Mouse (Mus musculus) neural tube, embryonic 14.5 days (tissue): ENCODE measurements around the gene Spock1. TPM values are rescaled to one million over a fixed set of nuclear protein-coding genes. Genes with fewer than 3 reads are reported as not detected.

Experiments
- ATAC-seq: fragments of 200-750 bp; cut with Nextera tagmentation; 2 replicates; pipeline ENCODE4 v1.8.0; 2017; ENCODE audit warnings: low read depth, mild to moderate bottlenecking, moderate TSS enrichment, moderate library complexity
- H3K27ac ChIP-seq: fragments of 300-500 bp; sonication (generic); 2 replicates; pipeline ENCODE4 v1.5.1; 2014; ENCODE audit warnings: low read depth, mild to moderate bottlenecking, control low read depth, low read length, moderate library complexity, mixed read lengths
- H3K27me3 ChIP-seq: fragments of 300-500 bp; sonication (generic); 2 replicates; pipeline ENCODE4 v1.6.1; 2014; ENCODE audit warnings: low read length; ENCODE audit not compliant: control insufficient read depth, insufficient read depth
- H3K36me3 ChIP-seq: fragments of 300-500 bp; sonication (generic); 2 replicates; pipeline ENCODE4 v1.6.1; 2014; ENCODE audit warnings: low read length, mixed read lengths; ENCODE audit not compliant: control insufficient read depth, insufficient read depth
- H3K4me1 ChIP-seq: fragments of 300-500 bp; sonication (generic); 2 replicates; pipeline ENCODE4 v1.6.1; 2014; ENCODE audit warnings: low read length; ENCODE audit not compliant: control insufficient read depth, insufficient read depth
- H3K4me2 ChIP-seq: fragments of 300-500 bp; sonication (generic); 2 replicates; pipeline ENCODE4 v1.6.1; 2014; ENCODE audit warnings: mild to moderate bottlenecking, low read depth, low read length, control low read depth
- H3K4me3 ChIP-seq: fragments of 300-500 bp; sonication (generic); 2 replicates; pipeline ENCODE4 v1.5.1; 2014; ENCODE audit warnings: low read depth, low read length, control low read depth, mixed read lengths
- H3K9ac ChIP-seq: fragments of 300-500 bp; sonication (generic); replicated peaks from 2 replicates; pipeline ENCODE4 v1.6.1; 2014; ENCODE audit warnings: low read depth, mild to moderate bottlenecking, control low read depth, low read length, mixed read lengths
- H3K9me3 ChIP-seq: fragments of 300-500 bp; sonication (generic); 2 replicates; pipeline ENCODE4 v1.6.1; 2016; ENCODE audit warnings: low read length; ENCODE audit not compliant: control insufficient read depth
- WGBS: fragments of 180-500 bp; shearing (Covaris S2); extraction: QIAGEN DNeasy Blood & Tissue Kit; methylation state at CpG from one replicate; pipeline ENCODE4 v1.1.7; 2014; 5-methylcytosine and 5-hydroxymethylcytosine counted together
- polyA plus RNA-seq: library from polyadenylated mRNA; unstranded; fragments of >200 nt; fragmentation: Nextera tagmentation; extraction: Ambion mirVana; gene quantifications from 2 replicates; pipeline ENCODE4 v1.2.1, GENCODE M21; 2014

Spock1 gene
- polyA plus RNA-seq, 1 experiment from 2014 or later: 157 TPM

DNA sequence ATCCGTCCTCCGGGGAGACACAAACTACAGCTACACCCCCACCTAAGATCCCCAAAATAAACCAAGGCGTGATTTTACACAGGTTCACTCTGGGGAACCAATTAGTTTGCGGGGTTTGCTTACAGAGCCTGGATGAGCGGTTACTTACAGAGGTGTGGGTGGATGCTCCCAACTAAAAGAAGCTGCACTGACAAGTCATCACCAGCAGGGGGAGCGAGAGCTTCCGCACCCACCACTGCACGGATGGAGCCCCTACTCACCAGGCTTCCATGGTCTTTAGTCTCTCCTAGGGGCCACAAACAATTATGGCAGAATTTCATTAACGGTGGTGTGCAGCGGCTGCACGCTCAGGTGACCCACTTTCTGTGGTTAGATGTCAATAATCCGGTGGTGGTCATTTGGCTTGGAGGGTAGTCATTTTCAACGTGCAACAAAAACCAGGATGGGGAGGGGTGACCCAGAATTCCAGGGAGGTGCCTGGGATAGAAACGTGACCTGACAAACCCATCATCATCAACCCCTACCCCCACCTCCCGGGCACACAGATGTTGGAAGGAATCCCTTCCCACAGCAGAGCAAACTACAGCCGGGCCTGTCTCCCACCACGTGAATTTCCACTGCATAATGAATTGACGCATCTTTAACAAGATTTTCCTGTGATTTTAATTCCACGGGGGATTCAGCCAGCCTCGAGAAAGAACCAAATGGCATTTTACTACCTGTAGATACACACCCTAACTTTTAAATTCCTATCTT is 186.4 kb downstream of the Spock1 start:
- Histone ChIP-seq H3K27me3 (no peaks in the 10 kb centered on the region), H3K27ac (0 out of 2 replicates have a peak overlapping the region, but pooled peaks have one; percentile 16), H3K36me3 (no peaks in the 10 kb centered on the region), H3K9ac (no peak overlapping the region), H3K4me2 (no peak overlapping the region), H3K9me3 (no peaks in the 10 kb centered on the region), H3K4me3 (no peak overlapping the region), H3K4me1 (peaks cover 19% of the 10 kb centered on the region; the same call in 1 of the 2 replicates)
- peak; percentile 32; the same call in 1 of the 2 replicates for ATAC-seq
- WGBS: 55% methylated on average over 20 of the region's 20 CpGs

GRCm38 (mm10) chr13:57718087-57718486 is 190.0 kb downstream of the Spock1 start:
- Histone ChIP-seq H3K36me3 (no peaks in the 10 kb centered on the region), H3K9me3 (no peaks in the 10 kb centered on the region), H3K27ac (peak overlapping the region; percentile 55; the same call in 1 of the 2 replicates), H3K27me3 (no peaks in the 10 kb centered on the region), H3K4me3 (no peak overlapping the region), H3K4me1 (peaks cover 16% of the 10 kb centered on the region; the same call in 1 of the 2 replicates), H3K9ac (no peak overlapping the region), H3K4me2 (no peak overlapping the region)
- ATAC-seq: no peak; the same call in 1 of the 2 replicates
- 8% methylated on average over 5 of the region's 5 CpGs for WGBS

GRCm38 (mm10) chr13:57712910-57713309 is 195.2 kb downstream of the Spock1 start:
- no peak overlapping the region for H3K9ac ChIP-seq
- no peak overlapping the region for H3K4me2 ChIP-seq
- H3K4me3 ChIP-seq: no peak overlapping the region
- no peak for ATAC-seq
- H3K27ac ChIP-seq: no peak overlapping the region
- WGBS: 84% methylated on average over 4 of the region's 4 CpGs
- H3K4me1 ChIP-seq: peaks cover 4% of the 10 kb centered on the region; the same call in 1 of the 2 replicates
- no peaks in the 10 kb centered on the region for H3K36me3 ChIP-seq
- no peaks in the 10 kb centered on the region for H3K27me3 ChIP-seq
- no peaks in the 10 kb centered on the region for H3K9me3 ChIP-seq

DNA sequence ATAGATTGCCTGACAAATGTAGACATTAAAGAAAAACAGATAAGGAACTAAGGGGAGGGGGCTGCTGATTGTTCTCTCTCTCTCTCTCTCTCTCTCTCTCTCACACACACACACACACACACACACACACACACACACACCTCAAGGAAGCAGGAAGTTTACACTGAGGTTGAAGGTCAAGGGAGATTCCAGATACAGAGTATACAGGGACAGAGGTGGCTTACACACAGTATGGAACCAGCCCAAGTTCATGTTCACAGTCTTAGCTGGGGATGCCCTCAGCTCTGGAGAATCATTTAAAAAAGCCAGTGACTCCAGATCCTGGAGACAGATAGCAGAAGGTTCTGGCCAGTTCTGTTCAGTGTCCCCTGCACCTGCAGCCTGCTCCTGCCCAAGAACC is 199.7 kb downstream of the Spock1 start:
- Histone ChIP-seq H3K36me3 (no peaks in the 10 kb centered on the region), H3K9me3 (no peaks in the 10 kb centered on the region), H3K4me3 (no peak overlapping the region), H3K27ac (0 out of 2 replicates have a peak overlapping the region, but pooled peaks have one; percentile 16), H3K4me1 (no peaks in the 10 kb centered on the region), H3K9ac (no peak overlapping the region), H3K4me2 (no peak overlapping the region), H3K27me3 (no peaks in the 10 kb centered on the region)
- no peak for ATAC-seq

DNA sequence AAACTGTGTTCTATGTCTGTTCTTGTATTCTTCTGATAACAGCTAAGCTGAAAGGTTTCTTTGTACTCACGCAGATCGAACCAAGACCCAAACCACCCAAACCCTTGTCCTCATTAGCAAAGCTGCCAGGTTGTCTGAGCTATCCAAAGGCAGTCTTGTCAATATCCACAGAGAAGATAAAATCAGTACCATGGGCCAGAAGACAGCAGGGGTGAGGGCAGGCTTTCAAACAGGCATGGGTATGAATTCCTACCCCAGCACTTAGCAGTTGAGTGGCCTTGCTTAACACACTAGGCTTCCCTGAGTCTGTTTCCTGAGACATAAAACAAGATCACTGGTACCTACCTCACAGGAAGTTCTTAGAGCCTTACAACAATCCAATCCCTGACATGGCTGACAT is 205.2 kb downstream of the Spock1 start:
- Histone ChIP-seq H3K9ac (no peak overlapping the region), H3K4me1 (peaks cover 4% of the 10 kb centered on the region; the same call in 1 of the 2 replicates), H3K4me3 (no peak overlapping the region), H3K27ac (no peak overlapping the region), H3K36me3 (no peaks in the 10 kb centered on the region), H3K4me2 (no peak overlapping the region), H3K27me3 (no peaks in the 10 kb centered on the region), H3K9me3 (no peaks in the 10 kb centered on the region)
- 90% methylated on average over 2 of the region's 2 CpGs for WGBS
- no peak for ATAC-seq

GRCm38 (mm10) chr13:57696685-57697084 is 211.4 kb downstream of the Spock1 start:
- Histone ChIP-seq H3K4me2 (no peak overlapping the region), H3K4me1 (peaks cover 2% of the 10 kb centered on the region; the same call in 1 of the 2 replicates), H3K36me3 (no peaks in the 10 kb centered on the region), H3K9ac (no peak overlapping the region), H3K27ac (no peak overlapping the region), H3K9me3 (no peaks in the 10 kb centered on the region), H3K27me3 (no peaks in the 10 kb centered on the region), H3K4me3 (no peak overlapping the region)
- WGBS: 71% methylated on average over 5 of the region's 5 CpGs
- ATAC-seq: no peak

DNA sequence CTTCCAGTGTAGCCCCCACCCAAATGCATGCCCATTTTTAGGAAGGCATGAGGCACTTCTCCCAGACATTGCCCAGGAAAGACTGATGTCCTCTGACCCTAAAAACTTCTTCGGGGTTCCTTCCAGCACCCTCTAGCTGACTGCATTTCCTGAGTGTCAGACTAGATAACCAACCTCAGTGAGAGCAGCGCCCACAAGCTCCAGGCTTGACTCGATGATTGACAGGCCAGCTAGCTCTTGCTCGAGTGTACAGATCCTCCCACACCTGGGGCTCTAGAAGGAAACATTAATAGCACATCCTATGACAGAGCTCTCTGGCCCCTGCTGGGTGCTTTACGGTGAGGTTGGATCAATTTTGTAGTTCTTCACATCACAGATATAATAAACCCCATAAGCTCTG is 219.2 kb downstream of the Spock1 start:
- 82% methylated on average over 5 of the region's 5 CpGs for WGBS
- H3K4me1 ChIP-seq: no peaks in the 10 kb centered on the region
- no peak for ATAC-seq

DNA sequence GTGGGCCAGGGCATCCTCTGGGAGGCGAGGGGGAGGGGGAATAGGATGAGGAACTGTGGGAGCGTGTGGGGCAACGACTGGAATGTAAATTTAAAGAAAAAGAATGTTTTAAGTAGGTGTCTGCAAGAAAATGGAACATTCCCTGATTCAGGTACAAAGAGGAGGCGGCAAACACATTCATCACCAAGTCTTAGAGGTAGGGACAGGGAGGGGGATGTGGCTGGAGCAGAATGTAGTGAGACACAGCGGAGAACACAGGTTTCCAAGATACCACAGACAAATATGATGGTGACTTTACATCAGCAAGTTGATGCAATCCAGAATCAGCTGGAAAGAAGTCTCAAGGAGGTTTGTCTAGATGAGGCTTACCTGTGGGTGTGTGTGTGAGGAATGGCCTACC is 221.7 kb downstream of the Spock1 start:
- H3K4me2 ChIP-seq: no peak overlapping the region

More for the DNA sequence above, 219.2 kb downstream of the Spock1 start:
- Histone ChIP-seq H3K9me3 (no peaks in the 10 kb centered on the region), H3K27me3 (no peaks in the 10 kb centered on the region), H3K4me3 (no peak overlapping the region), H3K4me2 (no peak overlapping the region), H3K36me3 (no peaks in the 10 kb centered on the region), H3K9ac (no peak overlapping the region), H3K27ac (no peak overlapping the region)

DNA sequence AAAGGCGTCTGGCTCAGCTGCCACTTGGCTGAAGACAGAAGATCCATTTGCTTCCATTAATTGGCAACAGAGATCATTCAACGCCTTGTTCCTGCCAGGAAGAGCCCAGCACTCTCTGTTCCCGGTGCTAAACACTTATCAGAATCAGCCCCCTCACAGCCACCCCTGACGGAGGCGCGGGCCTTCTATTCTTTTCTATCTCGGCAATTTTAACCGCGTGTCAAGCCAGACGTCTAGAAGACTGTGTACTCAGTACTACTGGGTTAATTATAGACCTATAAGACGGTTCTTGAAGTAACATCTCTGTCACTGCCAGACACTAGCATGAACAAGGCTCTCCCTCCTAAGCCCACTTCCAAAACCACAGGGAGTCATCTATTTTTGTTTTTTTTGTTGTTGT is 222.9 kb downstream of the Spock1 start:
- H3K4me2 ChIP-seq: no peak overlapping the region
- H3K9ac ChIP-seq: no peak overlapping the region
- WGBS: 63% methylated on average over 11 of the region's 11 CpGs
- no peaks in the 10 kb centered on the region for H3K9me3 ChIP-seq
- no peaks in the 10 kb centered on the region for H3K36me3 ChIP-seq
- no peak overlapping the region for H3K27ac ChIP-seq
- ATAC-seq: no peak
- H3K4me3 ChIP-seq: no peak overlapping the region
- no peaks in the 10 kb centered on the region for H3K4me1 ChIP-seq
- H3K27me3 ChIP-seq: no peaks in the 10 kb centered on the region

More for the DNA sequence above, 221.7 kb downstream of the Spock1 start:
- ATAC-seq: no peak
- no peaks in the 10 kb centered on the region for H3K27me3 ChIP-seq
- H3K36me3 ChIP-seq: no peaks in the 10 kb centered on the region
- H3K4me3 ChIP-seq: no peak overlapping the region
- H3K27ac ChIP-seq: no peak overlapping the region
- no peak overlapping the region for H3K9ac ChIP-seq
- 78% methylated on average over 5 of the region's 5 CpGs for WGBS
- no peaks in the 10 kb centered on the region for H3K4me1 ChIP-seq
- no peaks in the 10 kb centered on the region for H3K9me3 ChIP-seq
